Mouse (Mus musculus): ENCODE results near the gene Nob1. TPM values are rescaled to one million over a fixed set of nuclear protein-coding genes. Genes with fewer than 3 reads are reported as not detected.

Nob1 gene
- polyA plus RNA-seq, 1 experiment: 11.7 TPM

DNA sequence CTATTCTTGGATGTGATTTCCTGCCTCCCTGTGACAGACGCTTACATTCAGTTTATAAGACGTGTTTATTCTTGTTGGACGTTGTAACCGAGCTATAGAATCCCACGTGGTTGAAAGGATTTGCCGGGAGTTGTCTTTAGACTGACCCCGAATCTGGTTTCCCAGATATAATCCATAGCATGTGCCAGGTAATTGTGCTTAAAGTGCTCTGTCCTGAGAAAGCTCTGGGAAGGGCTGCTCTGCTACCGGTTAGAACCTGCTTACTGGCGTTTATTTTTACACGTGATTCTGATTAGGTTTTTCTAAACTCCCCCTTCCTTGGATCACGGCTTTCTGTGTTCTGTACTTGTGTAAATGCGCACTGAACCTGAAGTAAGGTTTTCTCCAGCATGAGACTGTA lies 27.2 kb downstream of the Nob1 start:
- TF ChIP-seq CTCF (IDR thresholded peaks at IDR 0.05; ENCODE audit: extremely low read depth, insufficient read length, insufficient replicate concordance, low read depth, low read length) (no peak), POLR2A (IDR thresholded peaks at IDR 0.05; ENCODE audit: low read depth, low read length) (no peak)
- 61% methylated on average over 12 of the region's 12 CpGs for WGBS
- H3K4me3 ChIP-seq (ENCODE audit: low read depth, low read length): no peak overlapping the region
- H3K4me1 ChIP-seq (ENCODE audit: control insufficient read depth, insufficient read depth, insufficient read length, low read length): no peaks in the 10 kb centered on the region
- no peak overlapping the region for H3K27ac ChIP-seq (ENCODE audit: insufficient read depth, low read depth, low read length)
- no peaks in the 10 kb centered on the region for H3K27me3 ChIP-seq (ENCODE audit: control insufficient read depth, insufficient read depth, low read length)
- no peaks in the 10 kb centered on the region for H3K36me3 ChIP-seq (ENCODE audit: control insufficient read depth, insufficient read depth, low read length)

DNA sequence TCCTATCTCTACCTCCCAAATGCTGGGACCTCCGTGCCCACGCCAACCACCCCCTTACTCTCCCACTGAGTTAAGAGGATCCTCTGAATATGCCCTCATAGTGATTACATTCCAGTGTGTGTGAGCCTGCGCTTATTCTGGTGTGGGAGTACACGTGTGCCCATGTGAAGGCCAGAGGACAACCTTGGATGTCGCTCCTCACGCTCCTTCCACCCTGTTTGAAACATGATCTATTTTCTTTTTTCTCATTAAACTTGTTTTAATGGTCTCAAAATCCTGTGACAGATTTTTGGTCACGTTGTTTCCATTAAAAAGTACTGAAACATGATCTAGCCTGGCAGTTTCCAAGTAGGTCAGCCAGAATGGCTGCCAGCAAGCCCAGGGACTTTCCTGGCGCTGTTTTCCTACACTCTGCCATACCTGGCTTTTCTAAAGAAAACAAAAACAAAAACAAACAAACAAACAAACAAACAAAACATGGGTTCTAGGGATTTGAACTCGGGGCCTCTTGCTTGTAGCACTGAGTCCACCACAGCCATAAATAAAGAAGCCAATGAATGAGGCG lies 28.7 kb downstream of the Nob1 start:
- TF ChIP-seq POLR2A (IDR thresholded peaks at IDR 0.05; ENCODE audit: low read depth, low read length): no peak
- peaks cover under 1% of the 10 kb centered on the region; the same call in 1 of the 2 replicates for H3K4me1 ChIP-seq (ENCODE audit: control insufficient read depth, insufficient read depth, insufficient read length, low read length)
- H3K36me3 ChIP-seq (ENCODE audit: control insufficient read depth, insufficient read depth, low read length): no peaks in the 10 kb centered on the region
- 93% methylated on average over 10 of the region's 10 CpGs for WGBS
- no peak overlapping the region for H3K27ac ChIP-seq (ENCODE audit: insufficient read depth, low read depth, low read length)
- no peak overlapping the region for H3K4me3 ChIP-seq (ENCODE audit: low read depth, low read length)
- H3K27me3 ChIP-seq (ENCODE audit: control insufficient read depth, insufficient read depth, low read length): no peaks in the 10 kb centered on the region

DNA sequence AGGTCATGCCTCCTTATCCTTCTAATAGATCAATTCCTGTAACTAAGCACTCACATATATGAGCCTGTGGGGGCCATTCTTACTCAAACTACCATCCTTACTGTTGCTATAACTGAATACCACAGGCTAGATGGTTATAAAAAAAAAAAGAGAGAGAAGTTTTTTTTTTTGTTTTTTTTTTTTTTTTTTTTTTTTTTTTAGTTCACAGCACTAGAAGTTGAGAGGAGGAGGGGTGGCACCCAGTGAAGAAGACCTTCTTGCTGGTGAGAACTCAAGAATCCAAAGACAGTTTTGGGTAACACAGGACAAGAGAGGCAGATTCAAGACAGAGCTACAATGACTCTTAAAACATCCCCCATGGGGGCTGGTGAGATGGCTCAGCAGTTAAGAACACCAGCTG lies 29.5 kb downstream of the Nob1 start:
- H3K27ac ChIP-seq (ENCODE audit: insufficient read depth, low read depth, low read length): no peak overlapping the region
- H3K4me1 ChIP-seq (ENCODE audit: control insufficient read depth, insufficient read depth, insufficient read length, low read length): peaks cover 5% of the 10 kb centered on the region
- H3K27me3 ChIP-seq (ENCODE audit: control insufficient read depth, insufficient read depth, low read length): no peaks in the 10 kb centered on the region
- no peaks in the 10 kb centered on the region for H3K36me3 ChIP-seq (ENCODE audit: control insufficient read depth, insufficient read depth, low read length)
- no peak for TF ChIP-seq CTCF (IDR thresholded peaks at IDR 0.05; ENCODE audit: extremely low read depth, insufficient read length, insufficient replicate concordance, low read depth, low read length)
- TF ChIP-seq POLR2A (IDR thresholded peaks at IDR 0.05; ENCODE audit: low read depth, low read length): no peak
- no peak overlapping the region for H3K4me3 ChIP-seq (ENCODE audit: low read depth, low read length)

DNA sequence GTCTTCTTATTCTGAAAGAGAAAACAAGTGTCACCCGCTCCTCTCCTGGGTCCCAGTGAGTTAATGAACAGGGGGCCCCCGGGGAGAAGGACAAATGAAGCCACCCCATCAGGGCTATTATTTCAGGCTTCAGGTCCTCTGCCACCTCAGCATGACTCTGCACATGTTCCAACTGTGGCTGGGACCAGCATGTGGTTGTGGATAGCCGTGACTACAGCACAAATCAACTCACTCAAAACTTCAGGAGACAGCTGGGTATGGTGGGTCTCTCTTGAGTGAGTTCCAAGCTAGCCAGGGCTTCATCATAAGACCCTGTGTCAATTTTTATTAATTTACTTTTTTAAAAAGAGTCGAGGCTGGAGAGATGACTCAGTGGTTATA lies 33.7 kb downstream of the Nob1 start:
- TF ChIP-seq CTCF (IDR thresholded peaks at IDR 0.05; ENCODE audit: extremely low read depth, insufficient read length, insufficient replicate concordance, low read depth, low read length) (no peak), POLR2A (IDR thresholded peaks at IDR 0.05; ENCODE audit: low read depth, low read length) (no peak)
- Histone ChIP-seq H3K4me3 (ENCODE audit: low read depth, low read length) (peak overlapping the region; percentile 3; the same call in 1 of the 2 replicates), H3K27me3 (ENCODE audit: control insufficient read depth, insufficient read depth, low read length) (no peaks in the 10 kb centered on the region), H3K36me3 (ENCODE audit: control insufficient read depth, insufficient read depth, low read length) (no peaks in the 10 kb centered on the region), H3K27ac (ENCODE audit: insufficient read depth, low read depth, low read length) (peak overlapping the region; percentile 73), H3K4me1 (ENCODE audit: control insufficient read depth, insufficient read depth, insufficient read length, low read length) (peaks cover 13% of the 10 kb centered on the region)
- WGBS: 40% methylated on average over 4 of the region's 4 CpGs

DNA sequence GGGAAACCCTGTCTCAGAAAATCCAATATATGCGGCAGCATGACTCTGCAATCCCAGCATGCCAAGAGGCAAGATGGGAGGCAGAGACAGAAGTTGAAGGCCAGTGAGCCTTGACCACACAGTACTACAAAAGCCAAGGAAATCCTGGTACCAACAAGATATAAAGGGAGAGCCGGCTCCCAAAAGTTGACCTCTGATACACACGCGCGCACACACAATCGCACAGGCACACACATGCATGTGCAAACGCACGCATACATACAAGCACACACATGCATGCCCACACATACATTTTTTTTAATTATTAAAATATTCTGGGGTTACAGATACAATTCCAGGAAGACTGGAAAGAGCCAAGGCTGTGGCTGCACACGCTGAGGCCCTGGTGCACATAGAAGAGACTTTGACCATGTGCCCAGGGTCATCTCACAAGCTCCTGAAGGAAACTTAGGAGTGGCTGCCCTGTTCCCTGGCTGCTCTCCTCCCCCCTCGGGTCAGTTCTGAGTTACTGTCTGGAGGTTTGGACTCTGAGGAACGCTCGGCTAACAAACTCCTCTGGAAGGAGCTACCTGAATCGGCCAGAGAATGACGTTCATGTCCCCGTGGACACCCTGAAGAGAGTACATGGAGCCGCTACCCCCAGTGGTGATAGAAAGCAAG lies 34.2 kb downstream of the Nob1 start:
- Histone ChIP-seq H3K4me3 (ENCODE audit: low read depth, low read length) (peak overlapping the region; percentile 3; the same call in 1 of the 2 replicates), H3K27me3 (ENCODE audit: control insufficient read depth, insufficient read depth, low read length) (no peaks in the 10 kb centered on the region), H3K36me3 (ENCODE audit: control insufficient read depth, insufficient read depth, low read length) (no peaks in the 10 kb centered on the region), H3K4me1 (ENCODE audit: control insufficient read depth, insufficient read depth, insufficient read length, low read length) (peaks cover 13% of the 10 kb centered on the region), H3K27ac (ENCODE audit: insufficient read depth, low read depth, low read length) (peak overlapping the region; percentile 81)
- WGBS: 67% methylated on average over 16 of the region's 16 CpGs
- TF ChIP-seq CTCF (IDR thresholded peaks at IDR 0.05; ENCODE audit: extremely low read depth, insufficient read length, insufficient replicate concordance, low read depth, low read length): no peak
- TF ChIP-seq POLR2A (IDR thresholded peaks at IDR 0.05; ENCODE audit: low read depth, low read length): no peak

DNA sequence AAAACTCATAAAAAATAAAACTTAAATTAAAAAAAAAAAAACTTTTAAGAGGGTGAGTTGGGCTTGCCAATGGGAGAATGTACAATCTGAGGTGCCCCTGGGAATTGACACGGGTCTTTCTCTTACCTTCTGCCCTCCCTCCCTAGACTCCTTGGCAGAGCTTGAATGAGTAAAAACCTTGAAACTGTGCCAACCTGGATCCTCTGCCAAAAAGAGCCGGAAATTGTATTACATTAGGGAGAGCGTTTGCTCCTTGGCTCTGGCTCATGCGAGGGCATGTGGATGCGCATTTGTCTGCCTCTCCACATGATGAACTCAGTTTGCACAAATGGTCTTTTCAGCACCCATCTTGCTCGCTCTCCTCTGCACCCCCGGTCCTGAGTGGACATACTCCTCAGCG lies 35.3 kb downstream of the Nob1 start:
- Histone ChIP-seq H3K36me3 (ENCODE audit: control insufficient read depth, insufficient read depth, low read length) (no peaks in the 10 kb centered on the region), H3K27me3 (ENCODE audit: control insufficient read depth, insufficient read depth, low read length) (no peaks in the 10 kb centered on the region), H3K4me1 (ENCODE audit: control insufficient read depth, insufficient read depth, insufficient read length, low read length) (peaks cover 13% of the 10 kb centered on the region), H3K27ac (ENCODE audit: insufficient read depth, low read depth, low read length) (peak overlapping the region; percentile 81), H3K4me3 (ENCODE audit: low read depth, low read length) (no peak overlapping the region)
- WGBS: 14% methylated on average over 8 of the region's 8 CpGs
- no peak for TF ChIP-seq POLR2A (IDR thresholded peaks at IDR 0.05; ENCODE audit: low read depth, low read length)
- no peak for TF ChIP-seq CTCF (IDR thresholded peaks at IDR 0.05; ENCODE audit: extremely low read depth, insufficient read length, insufficient replicate concordance, low read depth, low read length)

DNA sequence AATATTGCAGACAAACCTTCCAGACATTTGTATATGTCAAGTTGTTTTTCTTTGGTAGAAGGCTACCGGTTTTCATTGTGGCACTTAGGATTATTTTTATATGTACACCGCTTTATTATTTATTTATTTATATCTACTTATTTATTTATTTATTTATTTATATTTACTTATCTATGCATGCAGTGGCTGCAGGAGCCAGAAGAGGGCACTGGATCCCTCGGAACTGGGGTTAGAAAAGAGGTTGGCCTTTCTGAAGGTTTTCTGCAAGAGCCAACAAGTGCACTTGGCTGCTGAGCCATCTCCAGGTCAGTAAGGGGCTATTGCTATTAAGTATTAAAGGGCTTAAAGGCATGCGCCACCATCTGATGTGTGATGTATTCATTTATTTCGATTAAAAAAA lies 37.0 kb downstream of the Nob1 start:
- Histone ChIP-seq H3K27me3 (ENCODE audit: control insufficient read depth, insufficient read depth, low read length) (no peaks in the 10 kb centered on the region), H3K4me1 (ENCODE audit: control insufficient read depth, insufficient read depth, insufficient read length, low read length) (peaks cover 13% of the 10 kb centered on the region), H3K27ac (ENCODE audit: insufficient read depth, low read depth, low read length) (no peak overlapping the region), H3K4me3 (ENCODE audit: low read depth, low read length) (no peak overlapping the region), H3K36me3 (ENCODE audit: control insufficient read depth, insufficient read depth, low read length) (no peaks in the 10 kb centered on the region)
- 61% methylated on average over 5 of the region's 5 CpGs for WGBS
- peak; percentile 34; the same call in 1 of the 2 replicates for TF ChIP-seq CTCF (IDR thresholded peaks at IDR 0.05; ENCODE audit: extremely low read depth, insufficient read length, insufficient replicate concordance, low read depth, low read length)
- TF ChIP-seq POLR2A (IDR thresholded peaks at IDR 0.05; ENCODE audit: low read depth, low read length): no peak
